Mouse (Mus musculus) retina, adult 2 months (tissue): ENCODE results near the gene Clpsl2.

Experiments used
- DNase-seq: peaks from one replicate; pipeline ENCODE4 v3.0.0-alpha.2; 2012; ENCODE audit warnings: low read depth, low spot score

The Clpsl2 gene

DNA sequence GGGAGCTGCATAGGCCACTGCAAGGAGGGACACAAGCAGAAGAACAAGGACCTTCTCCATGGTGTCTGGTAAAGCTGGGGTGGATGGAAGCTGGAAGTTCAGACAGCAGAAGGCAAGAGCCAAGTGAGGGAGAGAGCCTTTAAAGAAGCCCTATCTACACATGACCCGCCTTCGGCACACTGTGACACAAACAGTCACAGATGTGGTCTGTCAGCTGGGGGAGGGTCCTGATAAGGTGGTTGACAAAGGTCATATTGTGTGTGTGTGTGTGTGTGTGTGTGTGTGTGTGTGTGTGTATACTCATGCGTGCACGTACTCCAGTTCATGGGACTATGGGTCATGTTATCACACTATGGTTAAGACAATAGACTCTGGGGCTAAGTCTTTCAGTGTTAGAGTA lies 11.4 kb downstream of the Clpsl2 start, which contains the start of gene Clps:
Clps (minus strand) TSS at position 169 of the 400 bp plus-strand sequence.
- no peak for DNase-seq

DNA sequence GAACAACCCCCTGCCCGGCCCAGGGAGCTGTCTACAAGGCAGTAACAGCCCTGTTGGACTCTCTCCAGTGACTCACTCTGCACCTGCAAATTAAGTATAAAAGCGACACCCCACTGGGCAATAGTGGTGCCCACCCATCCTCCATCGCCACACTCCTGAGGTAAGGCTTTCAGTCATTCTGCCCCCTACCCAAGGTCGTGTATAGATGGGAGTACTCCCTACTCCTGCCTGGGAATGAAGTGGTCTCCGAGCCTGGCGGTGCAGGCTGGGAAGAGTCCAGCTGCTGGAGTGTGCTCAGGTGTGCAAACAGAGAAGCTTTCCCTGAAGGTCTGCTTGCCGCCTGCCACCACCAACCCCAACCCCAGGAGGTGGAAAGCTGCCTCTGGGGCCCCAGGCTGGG lies 12.4 kb downstream of the Clpsl2 start:
- DNase-seq = no peak

DNA sequence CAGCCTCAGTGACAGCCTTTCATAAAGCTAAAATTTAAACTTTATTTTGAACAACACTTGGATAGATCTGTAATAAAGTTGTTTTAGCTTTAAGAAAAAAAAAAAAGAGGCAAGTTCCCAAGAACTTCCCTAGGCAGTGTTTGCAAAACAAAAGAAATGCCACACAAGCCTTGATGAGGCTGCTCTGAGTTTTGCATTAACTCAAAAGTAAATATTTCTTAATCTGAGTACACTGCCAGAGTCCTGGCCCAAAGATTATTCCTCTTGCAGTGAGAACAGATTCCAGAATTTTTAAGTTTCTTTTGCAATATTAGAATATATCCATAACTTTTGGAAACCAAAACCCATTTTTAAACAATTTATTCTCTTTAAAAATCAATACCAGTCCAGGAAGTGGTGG lies 16.0 kb downstream of the Clpsl2 start:
- no peak for DNase-seq

DNA sequence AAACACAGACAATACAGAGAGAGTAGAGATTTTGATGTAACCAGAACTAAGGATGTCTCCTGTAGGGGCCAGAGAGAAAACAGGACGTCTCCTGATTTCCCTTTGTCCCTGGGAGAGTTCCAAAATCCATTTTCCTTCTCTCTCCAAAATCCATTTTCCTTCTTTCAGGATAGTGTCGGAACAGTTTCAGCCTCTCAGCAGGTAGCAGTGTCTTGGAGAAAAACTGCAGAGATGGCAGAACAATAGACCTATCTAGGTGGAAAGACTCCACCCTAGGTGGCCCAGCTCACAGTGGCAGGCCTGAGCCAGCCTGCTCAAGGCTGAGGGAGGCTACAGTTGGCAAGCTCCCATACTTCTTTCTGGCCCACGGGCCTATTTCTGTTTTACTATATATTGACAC lies 18.3 kb downstream of the Clpsl2 start:
- DNase-seq = no peak

- no peak for DNase-seq
Observed at GRCm38 (mm10) chr17:28571868-28572267, 22.7 kb downstream of the Clpsl2 start.

GRCm38 (mm10) chr17:28572521-28572920 lies 23.3 kb downstream of the Clpsl2 start:
- no peak for DNase-seq

- DNase-seq = no peak
Observed at GRCm38 (mm10) chr17:28572941-28573340, 23.7 kb downstream of the Clpsl2 start.

DNA sequence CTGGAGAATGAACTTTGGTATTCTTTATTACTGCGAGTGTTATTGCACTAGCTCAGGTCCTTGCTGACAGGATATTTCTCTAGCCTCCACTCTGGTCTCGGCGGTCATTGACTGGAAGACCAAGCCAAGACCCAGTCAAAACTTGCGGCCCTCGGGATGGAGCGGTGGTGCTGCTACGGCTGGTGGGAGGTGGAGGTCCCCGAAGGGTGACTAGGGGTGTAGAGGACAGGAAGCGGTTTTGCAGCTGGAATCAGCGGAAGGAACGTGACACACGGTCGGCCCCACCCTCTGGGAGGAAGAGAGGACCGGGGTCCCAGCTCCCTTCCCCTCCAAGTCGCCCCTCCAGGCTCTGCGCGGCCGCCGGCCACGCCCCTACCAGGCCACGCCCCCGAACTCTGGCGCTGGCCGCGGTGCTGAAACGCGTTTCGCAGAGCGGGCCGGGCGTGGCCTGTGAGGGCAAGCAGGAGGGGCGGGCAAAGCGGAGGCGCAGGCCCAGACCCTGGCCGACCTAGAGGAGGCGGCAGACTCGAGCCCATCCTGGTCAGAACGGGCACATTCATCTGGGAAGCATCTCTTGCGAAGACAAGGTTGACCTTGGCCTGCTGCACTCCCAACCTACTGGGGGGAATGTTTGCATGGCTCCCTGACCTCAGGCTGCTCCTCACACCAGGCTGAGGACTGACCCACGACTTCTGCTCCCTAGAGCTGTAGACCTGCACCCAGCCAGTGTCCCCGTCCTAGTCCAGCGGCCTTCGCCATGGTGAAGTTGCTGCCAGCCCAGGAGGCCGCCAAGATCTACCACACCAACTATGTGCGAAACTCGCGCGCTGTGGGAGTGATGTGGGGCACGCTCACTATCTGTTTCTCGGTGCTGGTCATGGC lies 26.3 kb downstream of the Clpsl2 start, which contains the start of gene Lhfpl5:
Lhfpl5 (plus strand) TSS at position 398 of the 882 bp plus-strand sequence.
- DNase-seq = no peak

GRCm38 (mm10) chr17:28580396-28580795 lies 31.2 kb downstream of the Clpsl2 start:
- DNase-seq = no peak

- no peak for DNase-seq
Observed at GRCm38 (mm10) chr17:28581056-28581455, 31.8 kb downstream of the Clpsl2 start.

DNA sequence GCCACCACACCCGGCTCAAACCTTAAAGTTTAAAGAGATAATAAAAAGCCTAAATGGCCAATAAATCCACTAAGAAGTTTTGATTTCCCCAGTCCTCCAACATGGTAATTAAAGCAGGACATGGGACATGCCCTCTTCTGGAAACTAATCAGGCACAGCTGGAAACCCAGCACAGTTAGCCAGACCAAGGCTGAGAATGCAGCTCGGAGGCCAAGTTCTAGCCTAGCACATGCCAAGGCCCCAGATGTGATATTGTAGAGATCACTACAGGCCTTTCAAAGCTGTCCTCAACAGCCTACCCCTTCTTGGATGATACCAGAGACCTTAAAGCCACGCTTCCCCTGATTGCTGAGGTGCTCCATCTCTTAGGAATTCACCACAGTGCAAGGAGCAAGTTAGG lies 37.3 kb downstream of the Clpsl2 start:
- no peak for DNase-seq

GRCm38 (mm10) chr17:28588591-28588990 lies 39.4 kb downstream of the Clpsl2 start:
- DNase-seq = no peak

GRCm38 (mm10) chr17:28590596-28590995 lies 41.4 kb downstream of the Clpsl2 start:
- no peak for DNase-seq

DNA sequence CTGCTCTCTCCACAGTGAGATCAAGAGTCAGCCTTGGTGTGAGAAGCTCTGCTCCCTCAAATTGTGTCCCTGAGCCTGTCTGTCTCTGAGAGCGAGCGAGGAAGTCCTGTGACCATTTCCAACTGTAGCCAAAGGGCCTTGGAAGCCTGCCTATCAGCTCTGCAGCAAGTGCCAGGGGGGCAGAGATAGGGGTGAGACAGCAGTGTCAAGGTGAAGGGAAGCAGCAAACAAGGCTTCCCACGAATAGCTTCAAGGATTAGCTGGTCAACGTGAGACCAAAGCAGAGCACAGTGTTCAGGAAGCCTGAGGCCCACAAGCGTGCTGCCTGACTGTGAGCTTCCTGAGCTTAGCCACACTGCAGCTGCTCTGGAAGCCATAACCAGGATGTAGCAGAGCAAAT lies 42.3 kb downstream of the Clpsl2 start:
- no peak for DNase-seq

DNA sequence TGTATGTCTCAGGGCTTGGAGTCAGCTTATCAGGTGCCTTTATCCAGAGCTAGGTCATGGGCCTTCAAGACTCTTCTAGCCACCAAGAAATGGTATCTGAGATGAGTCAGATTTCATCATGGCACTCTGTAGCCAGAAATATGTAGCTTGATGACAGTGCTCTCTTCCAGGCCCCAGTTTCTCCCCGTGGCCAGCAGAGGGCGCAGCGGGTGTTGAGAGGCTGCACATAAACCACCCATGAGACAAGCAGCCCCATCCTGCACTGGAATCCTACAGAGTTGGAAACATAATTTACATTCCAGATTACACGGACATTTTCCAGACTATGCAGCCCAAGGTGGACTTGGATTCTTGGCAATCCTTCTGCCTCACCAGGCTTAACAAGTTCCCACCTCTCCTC lies 43.8 kb downstream of the Clpsl2 start:
- peak; percentile 50 for DNase-seq

- DNase-seq = no peak
Observed at GRCm38 (mm10) chr17:28593965-28594364, 44.8 kb downstream of the Clpsl2 start.

DNA sequence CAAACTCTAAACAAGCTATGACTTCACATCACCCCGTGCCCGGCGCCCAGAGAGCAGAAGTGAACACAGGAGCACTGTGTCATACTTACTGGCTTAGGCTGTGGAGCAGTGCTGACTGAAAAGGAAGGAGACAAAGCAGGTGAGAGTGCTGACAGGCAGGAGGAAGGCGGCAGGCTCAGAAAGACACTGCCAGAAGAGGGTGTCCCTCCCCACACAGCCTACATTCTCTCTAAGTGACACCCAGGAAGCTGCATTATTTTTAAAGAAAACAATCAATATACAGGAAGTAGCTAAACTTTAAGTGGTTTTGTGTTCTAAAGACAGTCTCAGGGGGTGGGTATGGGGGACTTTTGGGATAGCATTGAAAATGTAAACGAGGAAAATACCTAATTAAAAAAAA lies 51.6 kb downstream of the Clpsl2 start:
- DNase-seq = no peak

DNA sequence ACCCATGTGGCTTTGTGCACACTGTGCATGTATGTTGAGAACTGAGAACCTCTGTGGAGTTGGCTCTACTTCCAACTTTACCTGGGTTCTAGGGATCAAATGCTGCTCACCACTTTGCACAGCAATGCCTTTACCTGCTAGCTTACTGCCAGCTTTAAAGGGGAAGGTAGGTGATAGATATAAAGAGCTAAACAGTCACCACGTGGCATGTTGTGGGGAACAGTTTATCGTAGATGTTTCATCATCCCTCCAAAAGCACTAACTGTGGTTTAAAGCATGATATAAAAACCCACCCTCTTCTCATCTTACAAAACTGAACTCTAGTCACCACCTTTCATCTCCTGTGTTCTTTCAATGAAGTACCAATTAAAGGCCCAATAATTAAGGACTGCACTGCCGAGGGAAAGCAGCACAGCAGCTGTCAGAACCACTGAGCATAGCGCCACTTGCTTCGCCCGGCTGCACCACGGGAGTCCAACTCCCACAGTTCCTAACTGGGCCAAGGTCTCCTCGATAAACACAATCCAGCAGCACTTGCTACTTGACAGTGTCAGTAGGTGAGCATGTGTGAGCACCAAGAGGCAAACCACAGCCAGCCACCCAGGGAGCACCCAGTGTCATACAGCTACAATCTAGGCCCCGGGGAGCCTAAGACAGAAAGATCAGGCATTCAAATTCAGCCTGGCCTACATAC lies 52.5 kb downstream of the Clpsl2 start:
- DNase-seq = no peak
